Mouse (Mus musculus): ENCODE data around the gene Ubl3. TPM values are rescaled to one million over a fixed set of nuclear protein-coding genes. Genes with fewer than 3 reads are reported as not detected.

The Ubl3 gene
- 10 to 100 TPM; 89.6 to 99.7 TPM for total RNA-seq (2021)

GRCm38 (mm10) chr5:148552187-148553071 is at the start of gene Ubl3:
Gene Ubl3, minus strand, starts transcription at chr5:148552789.
- intact Hi-C loops (cut with DNase I): loop anchor here (5.0 kb wide), 2 partner anchors 80 to 210 kb away; no protein-coding TSS in a partner anchor
- DNase-seq (ENCODE audit: low spot score): peak; percentile 90

DNA sequence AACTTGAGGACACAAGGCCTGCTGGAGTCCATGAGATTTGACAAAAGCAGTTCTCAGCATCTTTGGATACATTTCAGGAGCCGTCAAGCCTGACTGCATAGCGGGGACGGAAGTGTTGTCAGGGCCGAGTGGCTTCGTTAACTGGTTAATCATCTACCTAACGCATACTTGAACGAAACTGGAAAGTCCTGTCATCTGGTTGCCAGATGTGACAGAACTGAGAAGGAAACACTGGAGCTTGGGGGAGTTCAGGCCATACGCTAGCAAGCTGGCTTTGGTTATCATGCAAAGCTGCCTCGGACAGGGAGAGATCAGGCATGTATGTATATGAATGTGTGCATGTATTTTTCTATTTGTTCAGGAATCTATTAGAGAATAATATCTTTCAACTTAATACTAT is 45.8 kb upstream of the Ubl3 start:
- intact Hi-C loops (cut with DNase I): no loop called here
- no peak for DNase-seq (ENCODE audit: low spot score)

GRCm38 (mm10) chr5:148596086-148596753 is 43.6 kb upstream of the Ubl3 start:
- DNase-seq (ENCODE audit: low spot score): no peak
- intact Hi-C loops (cut with DNase I): no loop called here

DNA sequence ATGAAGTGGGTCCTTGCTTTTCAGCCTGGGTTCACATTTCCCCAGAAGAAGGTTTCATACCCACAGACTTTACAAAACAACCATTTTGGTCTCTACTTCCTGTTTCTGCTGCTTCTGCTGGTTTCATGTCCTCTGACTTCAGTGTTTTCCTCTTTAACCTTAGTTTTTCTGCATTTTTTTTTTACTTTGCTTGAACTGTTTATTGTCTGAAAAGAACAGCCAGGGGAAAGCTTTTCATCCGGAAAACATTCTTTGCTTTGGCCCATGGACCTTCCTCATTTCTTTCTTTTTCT is 42.8 kb upstream of the Ubl3 start:
- intact Hi-C loops (cut with DNase I): no loop called here
- no peak for DNase-seq (ENCODE audit: low spot score)

DNA sequence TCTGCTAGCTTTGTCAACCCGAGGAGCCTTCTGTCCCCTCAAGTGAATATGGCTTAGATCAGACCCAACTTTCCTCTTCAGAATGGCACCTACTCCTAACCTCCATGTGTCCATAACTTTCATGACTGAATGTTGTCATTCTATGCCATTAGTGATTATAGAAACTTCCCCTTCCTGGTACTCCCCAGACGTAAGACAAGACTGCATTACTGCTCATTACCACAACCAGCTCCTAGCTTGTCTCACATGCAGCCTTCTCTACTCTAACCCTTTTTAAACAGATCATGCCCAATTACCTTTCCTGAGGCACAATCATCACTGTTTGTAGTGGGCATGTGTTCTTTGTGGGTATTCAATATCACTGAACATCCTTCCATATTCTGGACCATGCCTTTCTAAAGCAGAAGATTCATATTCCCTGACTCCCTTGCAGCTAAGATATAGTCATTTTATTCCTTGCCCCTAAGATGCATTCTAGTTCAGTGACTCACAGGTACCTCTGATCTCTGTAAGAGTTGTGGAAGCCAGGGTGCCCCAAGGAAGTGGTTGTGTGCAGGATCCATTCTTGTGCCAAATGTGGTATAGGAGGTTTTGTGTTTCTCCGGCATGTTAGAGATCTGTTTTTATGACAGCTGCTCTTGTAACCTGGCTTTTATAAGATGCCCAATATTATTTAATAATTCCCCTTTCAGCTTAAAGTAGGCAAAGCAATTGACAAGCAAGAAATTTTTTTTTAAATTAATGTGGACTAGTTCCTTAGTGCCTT is 42.3 kb upstream of the Ubl3 start:
- intact Hi-C loops (cut with DNase I): no loop called here

DNA sequence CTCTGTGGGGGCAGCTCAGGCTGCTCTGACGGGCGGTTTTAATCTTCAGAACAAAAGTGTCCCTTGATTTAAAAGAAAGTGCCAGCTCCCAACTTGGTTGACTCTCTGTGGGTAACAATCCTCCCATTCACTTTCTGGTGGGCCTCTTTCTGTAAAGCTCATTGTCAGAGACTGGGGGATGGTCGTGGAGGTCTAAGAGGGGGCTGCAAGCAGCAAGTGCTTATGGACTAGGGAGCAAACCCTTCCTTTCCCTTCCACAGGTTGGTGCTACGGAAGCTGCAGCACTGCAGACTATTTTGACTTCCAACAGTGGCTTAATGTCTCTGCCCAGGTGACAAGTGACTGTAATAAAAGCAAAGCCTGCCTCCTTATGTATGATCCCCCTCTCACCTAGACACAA is 41.0 kb upstream of the Ubl3 start:
- DNase-seq (ENCODE audit: low spot score): no peak
- intact Hi-C loops (cut with DNase I): no loop called here

More for the DNA sequence above, 42.3 kb upstream of the Ubl3 start:
- no peak for DNase-seq (ENCODE audit: low spot score)

GRCm38 (mm10) chr5:148591448-148591862 is 38.9 kb upstream of the Ubl3 start:
- intact Hi-C loops (cut with DNase I): no loop called here
- no peak for DNase-seq (ENCODE audit: low spot score)

- intact Hi-C loops (cut with DNase I): no loop called here
- DNase-seq (ENCODE audit: low spot score): no peak
Measured at GRCm38 (mm10) chr5:148590603-148591447, 38.2 kb upstream of the Ubl3 start.

GRCm38 (mm10) chr5:148588987-148589386 is 36.4 kb upstream of the Ubl3 start:
- intact Hi-C loops (cut with DNase I): no loop called here
- no peak for DNase-seq (ENCODE audit: low spot score)

DNA sequence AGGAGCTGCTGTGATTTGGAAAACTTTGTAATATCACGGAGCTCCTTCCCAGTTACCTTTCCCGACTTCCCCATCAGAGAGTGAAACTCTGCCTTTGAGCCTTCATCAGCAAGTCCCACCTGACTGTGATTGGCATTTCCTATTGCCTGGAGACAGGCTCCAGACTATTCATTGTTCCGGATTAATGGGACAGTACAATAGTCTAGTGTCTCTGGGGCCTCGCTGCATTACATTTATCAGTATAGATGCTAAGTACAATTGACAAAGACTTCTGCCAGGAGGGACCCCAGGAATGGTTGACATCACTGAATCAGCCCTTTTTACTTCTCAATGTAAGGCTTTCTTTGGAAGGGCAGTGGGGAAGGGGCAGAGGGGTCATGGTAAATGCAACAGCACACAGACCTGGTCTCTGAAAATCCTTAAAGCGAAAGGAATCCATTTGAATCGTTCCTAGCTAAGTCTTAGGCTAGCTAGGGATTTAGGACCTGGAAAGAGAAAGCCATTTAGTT is 35.6 kb upstream of the Ubl3 start:
- intact Hi-C loops (cut with DNase I): no loop called here
- DNase-seq (ENCODE audit: low spot score): no peak

DNA sequence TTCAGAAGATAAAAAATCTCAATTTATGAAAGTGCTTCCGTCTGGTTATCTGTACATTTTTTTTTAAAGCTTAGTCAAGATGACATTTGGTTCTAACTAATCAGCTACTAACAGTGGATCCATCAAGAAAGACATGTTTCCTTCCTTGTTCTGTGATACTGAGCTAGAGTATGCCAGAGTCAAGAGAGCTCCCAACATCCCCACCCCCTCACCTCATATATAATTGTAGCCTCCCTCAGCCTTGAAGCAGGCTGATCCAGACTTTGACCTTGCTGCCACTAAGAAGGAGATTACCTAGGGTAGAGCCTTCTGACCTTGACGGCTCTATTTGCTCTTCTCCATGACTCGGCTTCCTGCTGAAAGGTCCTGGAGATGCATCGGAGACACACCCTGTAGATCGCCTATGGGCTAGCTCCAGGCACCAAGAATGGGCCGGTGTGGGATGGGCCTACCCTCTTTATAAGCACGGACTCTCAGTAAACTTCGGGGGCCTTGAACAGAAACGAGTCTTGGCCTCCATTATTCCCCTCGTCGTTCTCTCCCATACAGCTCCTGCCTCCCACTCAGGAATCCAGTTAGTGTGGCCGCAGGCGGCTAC is 27.9 kb upstream of the Ubl3 start:
- no peak for DNase-seq (ENCODE audit: low spot score)
- intact Hi-C loops (cut with DNase I): no loop called here

DNA sequence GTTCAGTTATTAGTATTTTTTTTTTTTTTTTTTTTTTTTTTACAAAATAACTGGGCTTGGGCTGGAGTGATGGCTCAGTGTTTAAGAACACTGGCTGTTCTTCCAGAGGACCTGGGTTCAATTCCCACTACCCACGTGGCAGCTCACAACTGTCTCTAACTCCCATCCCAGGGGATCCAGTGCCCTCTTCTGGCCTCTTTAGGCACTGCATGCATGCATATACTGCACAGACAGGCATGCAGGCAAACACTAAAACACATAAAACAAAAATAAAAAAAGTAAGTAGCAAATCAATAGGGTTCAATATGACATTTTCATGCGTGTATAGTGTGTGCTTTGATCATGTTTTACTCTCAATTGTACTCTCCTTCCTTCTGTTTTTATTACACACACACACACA is 26.6 kb upstream of the Ubl3 start:
- intact Hi-C loops (cut with DNase I): no loop called here
- DNase-seq (ENCODE audit: low spot score): no peak

DNA sequence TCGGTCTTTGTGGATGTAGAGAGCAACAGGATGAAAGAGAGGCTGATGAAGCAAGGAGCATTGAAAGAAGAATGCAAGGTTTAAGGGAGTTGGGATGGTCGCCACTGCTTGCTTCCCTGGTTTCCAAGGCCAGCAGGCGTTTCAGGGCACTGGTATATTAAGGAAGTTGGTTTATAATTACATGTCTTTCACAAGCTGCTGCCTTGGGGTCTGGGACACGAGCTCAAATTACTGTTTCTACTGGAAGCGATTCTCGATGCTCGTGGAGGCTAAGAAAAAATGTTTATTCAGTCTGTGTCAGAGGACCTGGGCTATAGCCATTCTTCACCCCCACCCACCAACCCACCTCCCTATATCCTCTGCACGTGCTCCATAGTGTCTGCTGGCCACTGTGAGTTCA is 25.8 kb upstream of the Ubl3 start:
- intact Hi-C loops (cut with DNase I): no loop called here

DNA sequence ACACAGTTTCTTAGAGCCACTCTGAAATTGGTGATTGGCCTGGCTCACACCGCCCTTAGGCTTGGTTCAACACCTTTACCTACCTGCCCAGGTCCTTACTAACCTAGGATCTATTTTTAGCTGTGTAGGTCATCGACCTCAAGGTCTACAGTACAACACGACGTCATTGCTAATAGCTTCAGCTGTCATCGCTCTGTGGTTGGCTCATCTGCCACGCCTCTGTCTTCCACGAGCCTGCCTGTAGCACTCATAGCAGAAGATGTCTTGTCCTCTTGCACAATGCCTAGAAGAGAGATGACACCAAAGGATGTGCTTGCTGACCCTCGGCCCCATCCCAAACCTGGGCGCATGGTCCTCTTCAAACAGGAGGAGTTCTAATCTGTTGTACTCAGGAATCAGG is 24.7 kb upstream of the Ubl3 start:
- DNase-seq (ENCODE audit: low spot score): no peak
- intact Hi-C loops (cut with DNase I): no loop called here

More for the DNA sequence above, 25.8 kb upstream of the Ubl3 start:
- no peak for DNase-seq (ENCODE audit: low spot score)

DNA sequence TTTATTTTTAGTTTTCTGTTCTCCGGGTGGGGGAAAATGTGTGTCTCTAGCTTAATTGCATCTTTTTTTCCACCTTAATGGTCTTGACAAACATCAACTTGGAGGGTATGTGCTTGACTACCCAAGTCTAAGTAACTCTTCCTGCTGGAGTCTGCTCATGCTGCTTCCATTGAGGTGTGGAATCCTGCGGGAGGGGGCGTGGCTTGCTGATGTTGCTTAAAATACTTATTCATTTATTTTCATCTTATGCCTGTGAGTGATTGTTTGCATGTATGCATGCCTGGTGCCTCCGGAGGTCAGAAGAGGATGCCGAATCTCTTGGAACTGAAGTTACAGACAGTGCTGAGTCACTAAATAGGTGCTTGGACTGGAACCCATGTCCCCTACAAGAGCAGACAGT is 22.6 kb upstream of the Ubl3 start:
- intact Hi-C loops (cut with DNase I): no loop called here
- DNase-seq (ENCODE audit: low spot score): no peak

DNA sequence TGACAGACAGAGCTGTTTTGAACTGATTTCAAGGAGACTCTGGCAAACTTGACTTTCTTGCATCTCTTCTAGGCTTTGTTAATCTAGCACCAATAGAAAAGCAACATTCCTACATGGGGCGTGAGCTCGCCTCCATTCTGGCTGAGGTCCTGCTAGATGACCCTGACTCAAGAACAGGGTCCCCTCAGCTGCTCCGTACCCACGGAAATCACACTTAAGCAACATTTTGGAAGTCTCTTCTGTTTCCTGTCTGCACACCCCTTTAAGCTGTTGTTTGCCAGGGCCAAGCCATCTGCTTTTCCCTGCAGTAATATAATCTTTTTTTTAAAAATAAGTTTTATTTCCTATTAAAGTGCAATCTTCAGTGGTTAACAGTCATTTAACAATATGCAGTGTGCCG is 20.1 kb upstream of the Ubl3 start:
- intact Hi-C loops (cut with DNase I): no loop called here
- DNase-seq (ENCODE audit: low spot score): no peak

DNA sequence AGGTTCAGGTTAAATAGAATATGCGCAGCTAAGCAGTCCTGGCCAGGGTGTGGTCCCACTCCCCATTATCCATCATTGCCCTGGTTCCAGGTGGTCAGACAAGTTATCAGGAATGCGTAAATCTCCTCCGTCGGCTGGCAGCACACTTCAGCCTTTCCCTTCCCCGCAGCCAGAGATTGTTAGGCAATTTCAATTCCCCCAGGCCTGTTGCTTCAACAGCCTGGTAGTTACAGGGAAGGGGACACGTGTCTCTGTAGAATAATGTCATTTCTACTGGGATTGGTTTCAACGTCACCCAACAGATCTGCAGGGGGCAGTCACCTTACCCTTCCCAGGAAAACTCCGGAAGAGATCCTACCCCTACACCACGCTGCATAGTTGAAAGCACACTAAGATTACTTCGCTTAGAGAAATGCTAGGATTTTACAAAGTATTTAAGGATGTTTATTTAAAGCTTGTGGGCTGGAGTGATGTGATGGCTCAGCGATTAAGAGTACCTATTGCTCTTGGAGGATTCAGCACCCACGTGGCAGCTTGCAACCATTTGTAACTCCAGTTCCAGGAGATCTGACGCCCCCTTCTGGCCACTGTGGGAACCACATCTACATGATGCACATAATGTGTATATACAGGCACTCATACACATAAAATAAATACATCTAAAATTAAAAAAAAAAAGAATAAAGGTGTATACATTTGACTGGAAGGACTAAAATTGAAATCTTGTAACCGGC is 18.1 kb upstream of the Ubl3 start:
- intact Hi-C loops (cut with DNase I): no loop called here

DNA sequence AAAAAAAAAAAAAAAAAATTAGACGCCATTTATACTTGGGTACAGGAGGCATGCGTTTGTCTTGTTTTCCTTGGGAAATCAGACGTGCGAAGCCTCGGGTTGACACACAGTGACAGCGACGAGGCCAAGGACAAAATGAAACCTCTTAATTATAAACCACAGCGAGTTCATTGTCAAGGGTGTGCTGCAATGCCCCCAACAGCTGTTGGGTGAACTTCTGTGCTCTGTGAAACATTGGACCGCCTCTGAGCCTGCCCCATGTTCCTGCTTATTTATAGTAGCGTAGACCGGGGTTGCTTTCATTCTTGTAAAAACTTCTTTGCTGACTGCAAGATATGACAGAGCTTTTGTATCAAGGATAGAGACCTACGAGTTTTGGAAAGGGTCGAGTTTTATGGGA is 16.9 kb upstream of the Ubl3 start:
- intact Hi-C loops (cut with DNase I): no loop called here

More for the DNA sequence above, 18.1 kb upstream of the Ubl3 start:
- DNase-seq (ENCODE audit: low spot score): no peak

DNA sequence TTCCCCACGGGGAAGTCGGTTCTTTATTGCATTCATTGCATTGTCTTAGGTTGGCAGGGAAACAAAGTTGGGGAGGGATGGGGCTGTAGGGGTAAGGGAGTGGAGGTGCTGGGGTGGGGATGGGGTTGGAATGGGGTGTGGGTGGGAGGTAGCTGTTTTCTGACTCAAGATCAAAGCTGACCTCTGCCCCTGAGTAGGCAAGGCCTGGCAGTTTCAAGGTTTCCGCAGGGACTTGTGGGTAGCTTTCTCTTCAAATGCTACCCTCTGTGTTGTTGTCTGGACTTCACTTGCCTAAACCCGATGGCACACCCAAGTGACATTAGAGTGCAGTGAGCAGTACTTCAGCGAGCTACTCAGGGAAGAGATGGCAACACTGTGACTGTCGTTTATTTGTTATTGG is 13.0 kb upstream of the Ubl3 start:
- intact Hi-C loops (cut with DNase I): no loop called here
- DNase-seq (ENCODE audit: low spot score): no peak

More for the DNA sequence above, 16.9 kb upstream of the Ubl3 start:
- no peak for DNase-seq (ENCODE audit: low spot score)
